Mouse (Mus musculus): ENCODE data around the gene Ppp4c. TPM values are rescaled to one million over a fixed set of nuclear protein-coding genes. Genes with fewer than 3 reads are reported as not detected.

The Ppp4c gene
- polyA plus RNA-seq, 1 experiment from 2014 or later, result 407 TPM

- Histone ChIP-seq H3K4me3 (no peak overlapping the region), H3K27ac (replicated peaks) (no peak overlapping the region), H3K4me1 (0 out of 2 replicates have a peak, but pooled peaks cover 3% of the 10 kb centered on the region), H3K36me3 (no peaks in the 10 kb centered on the region), H3K27me3 (ENCODE audit: low read depth, poor library complexity, severe bottlenecking) (no peaks in the 10 kb centered on the region), H3K9me3 (replicated peaks) (no peaks in the 10 kb centered on the region)
- no peak for DNase-seq (ENCODE audit: low spot score)
- 76% methylated on average over 8 of the region's 8 CpGs for WGBS
These were observed 56.2 kb downstream of the Ppp4c start for GRCm38 (mm10) chr7:126736122-126736521.

Other genes starting within 250 kb of the Ppp4c start
- gene Eif3c, start 226.1 kb downstream of the Ppp4c start, polyA plus RNA-seq (2016; fragmentation: Nextera tagmentation; extraction: Ambion mirVana), result 206 and 215 TPM in 2 replicates
- 0.41 and 0.58 TPM in 2 replicates for gene Apobr, start 207.6 kb downstream of the Ppp4c start, polyA plus RNA-seq (2016; fragmentation: Nextera tagmentation; extraction: Ambion mirVana)
- 23.8 and 32.3 TPM in 2 replicates for gene Cln3, start 206.7 kb downstream of the Ppp4c start, polyA plus RNA-seq (2016; fragmentation: Nextera tagmentation; extraction: Ambion mirVana)
- not detected in 2 replicates for gene Il27, start 197.6 kb downstream of the Ppp4c start, polyA plus RNA-seq (2016; fragmentation: Nextera tagmentation; extraction: Ambion mirVana)
- gene Nupr1, start 161.6 kb downstream of the Ppp4c start, polyA plus RNA-seq (2016; fragmentation: Nextera tagmentation; extraction: Ambion mirVana), result 1.6 and 3.1 TPM in 2 replicates
- 61.9 and 63.5 TPM in 2 replicates for gene Sgf29, start 143.2 kb downstream of the Ppp4c start, polyA plus RNA-seq (2016; fragmentation: Nextera tagmentation; extraction: Ambion mirVana)
- gene Sult1a1, start 116.1 kb downstream of the Ppp4c start, polyA plus RNA-seq (2016; fragmentation: Nextera tagmentation; extraction: Ambion mirVana), result 0.29 TPM in 1 of 2 replicates, not detected in the other
- 186 and 216 TPM in 2 replicates for gene Bola2, start 97.1 kb downstream of the Ppp4c start, polyA plus RNA-seq (2016; fragmentation: Nextera tagmentation; extraction: Ambion mirVana)
- gene Slx1b, start 96.7 kb downstream of the Ppp4c start, polyA plus RNA-seq (2016; fragmentation: Nextera tagmentation; extraction: Ambion mirVana), result 14.1 and 15.5 TPM in 2 replicates
- gene Coro1a, start 84.7 kb downstream of the Ppp4c start, polyA plus RNA-seq (2016; fragmentation: Nextera tagmentation; extraction: Ambion mirVana), result 42.7 and 50.1 TPM in 2 replicates
- gene Mapk3, start 32.9 kb downstream of the Ppp4c start, polyA plus RNA-seq (2016; fragmentation: Nextera tagmentation; extraction: Ambion mirVana), result 53.8 and 54.9 TPM in 2 replicates
- gene Gdpd3, start 26.2 kb downstream of the Ppp4c start, polyA plus RNA-seq (2016; fragmentation: Nextera tagmentation; extraction: Ambion mirVana), result 0.68 and 1.1 TPM in 2 replicates
- gene Ypel3, start 15.5 kb downstream of the Ppp4c start, polyA plus RNA-seq (2016; fragmentation: Nextera tagmentation; extraction: Ambion mirVana), result 41.0 and 60.5 TPM in 2 replicates
- gene Tbx6, start 11.0 kb downstream of the Ppp4c start, polyA plus RNA-seq (2016; fragmentation: Nextera tagmentation; extraction: Ambion mirVana), result 0.42 and 0.64 TPM in 2 replicates
- gene Fam57b, start 5.2 kb upstream of the Ppp4c start, polyA plus RNA-seq (2016; fragmentation: Nextera tagmentation; extraction: Ambion mirVana), result 4.1 and 7.7 TPM in 2 replicates
- not detected in 2 replicates for gene 4930451I11Rik, start 39.1 kb upstream of the Ppp4c start, polyA plus RNA-seq (2016; fragmentation: Nextera tagmentation; extraction: Ambion mirVana)
- 6.6 and 8.4 TPM in 2 replicates for gene Doc2a, start 54.9 kb upstream of the Ppp4c start, polyA plus RNA-seq (2016; fragmentation: Nextera tagmentation; extraction: Ambion mirVana)
- gene Hirip3, start 69.5 kb upstream of the Ppp4c start, polyA plus RNA-seq (2016; fragmentation: Nextera tagmentation; extraction: Ambion mirVana), result 50.1 and 50.7 TPM in 2 replicates
- gene Ino80e, start 69.9 kb upstream of the Ppp4c start, polyA plus RNA-seq (2016; fragmentation: Nextera tagmentation; extraction: Ambion mirVana), result 105 and 107 TPM in 2 replicates
- gene Taok2, start 92.2 kb upstream of the Ppp4c start, polyA plus RNA-seq (2016; fragmentation: Nextera tagmentation; extraction: Ambion mirVana), result 53.2 and 61.1 TPM in 2 replicates
- gene Tmem219, start 130.4 kb upstream of the Ppp4c start, polyA plus RNA-seq (2016; fragmentation: Nextera tagmentation; extraction: Ambion mirVana), result 29.4 and 36.1 TPM in 2 replicates
- 20.8 and 26.1 TPM in 2 replicates for gene Kctd13, start 136.4 kb upstream of the Ppp4c start, polyA plus RNA-seq (2016; fragmentation: Nextera tagmentation; extraction: Ambion mirVana)
- gene Asphd1, start 157.1 kb upstream of the Ppp4c start, polyA plus RNA-seq (2016; fragmentation: Nextera tagmentation; extraction: Ambion mirVana), result 0.25 and 0.76 TPM in 2 replicates
- 2.0 and 4.6 TPM in 2 replicates for gene Sez6l2, start 158.1 kb upstream of the Ppp4c start, polyA plus RNA-seq (2016; fragmentation: Nextera tagmentation; extraction: Ambion mirVana)
- 89.2 and 99.8 TPM in 2 replicates for gene Cdipt, start 183.4 kb upstream of the Ppp4c start, polyA plus RNA-seq (2016; fragmentation: Nextera tagmentation; extraction: Ambion mirVana)
- gene Cdiptos, start 183.6 kb upstream of the Ppp4c start, polyA plus RNA-seq (2016; fragmentation: Nextera tagmentation; extraction: Ambion mirVana), result 0.51 and 1.0 TPM in 2 replicates
- 3.0 and 5.2 TPM in 2 replicates for gene Mvp, start 222.1 kb upstream of the Ppp4c start, polyA plus RNA-seq (2016; fragmentation: Nextera tagmentation; extraction: Ambion mirVana)
- 0.19 and 0.25 TPM in 2 replicates for gene Pagr1b, start 224.0 kb upstream of the Ppp4c start, polyA plus RNA-seq (2016; fragmentation: Nextera tagmentation; extraction: Ambion mirVana)
- gene Pagr1a, start 224.9 kb upstream of the Ppp4c start, polyA plus RNA-seq (2016; fragmentation: Nextera tagmentation; extraction: Ambion mirVana), result 103 and 104 TPM in 2 replicates
- gene Gm42742, start 228.6 kb upstream of the Ppp4c start, polyA plus RNA-seq (2016; fragmentation: Nextera tagmentation; extraction: Ambion mirVana), result 46.2 and 55.1 TPM in 2 replicates
- 2.9 and 4.4 TPM in 2 replicates for gene Prrt2, start 228.7 kb upstream of the Ppp4c start, polyA plus RNA-seq (2016; fragmentation: Nextera tagmentation; extraction: Ambion mirVana)
- 64.6 and 66.4 TPM in 2 replicates for gene Maz, start 234.5 kb upstream of the Ppp4c start, polyA plus RNA-seq (2016; fragmentation: Nextera tagmentation; extraction: Ambion mirVana)
- gene Kif22, start 250.0 kb upstream of the Ppp4c start, polyA plus RNA-seq (2016; fragmentation: Nextera tagmentation; extraction: Ambion mirVana), result 210 and 222 TPM in 2 replicates

All from midbrain, embryonic 10.5 days (tissue).